Mouse (Mus musculus) mature B cell (primary cell): ENCODE results near the gene Gnat1.

Experiments used
- in situ Hi-C: fragments of 300-500 bp; cut with MboI; formaldehyde crosslinking; loops from 2 replicates; pipeline ENCODE4 v1.14.3; 2019

The Gnat1 gene

GRCm38 (mm10) chr9:107676302-107676701 lies 3.2 kb downstream of the Gnat1 start:
- in situ Hi-C loops = loop anchor here (25.0 kb wide), 1 partner anchor 314 kb away; no protein-coding TSS in a partner anchor

DNA sequence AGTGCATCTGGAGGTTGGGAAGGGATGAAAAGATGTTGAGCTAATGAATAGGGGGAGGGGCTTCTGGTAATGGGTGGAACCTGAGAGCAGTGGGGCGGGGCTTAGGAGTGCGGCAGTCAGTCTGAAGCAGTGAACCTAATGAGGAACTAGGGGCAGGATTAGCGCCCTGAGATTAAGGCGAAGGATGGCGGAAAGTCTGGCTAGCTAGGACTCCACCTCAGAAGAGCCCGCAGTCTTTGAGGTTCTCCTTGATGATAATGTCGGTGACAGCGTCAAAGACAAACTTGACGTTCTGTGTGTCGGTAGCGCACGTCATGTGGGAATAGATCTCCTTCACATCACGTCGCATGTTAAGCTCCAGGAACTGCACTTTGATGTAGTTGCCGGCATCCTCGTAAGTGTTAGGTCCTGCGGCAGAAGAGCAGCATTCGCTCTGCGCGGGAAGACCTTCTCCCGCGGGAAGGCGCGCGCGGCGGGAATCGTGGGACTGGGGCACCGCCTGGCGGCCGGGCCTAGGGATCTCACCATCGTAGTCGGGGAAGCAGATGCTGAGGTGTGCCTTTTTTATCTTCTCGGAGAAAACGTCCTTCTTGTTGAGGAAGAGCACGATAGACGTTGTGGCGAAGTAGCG lies 3.7 kb downstream of the Gnat1 start:
- in situ Hi-C loops = loop anchor here (25.0 kb wide), 1 partner anchor 313 kb away; no protein-coding TSS in a partner anchor

- in situ Hi-C loops = loop anchor here (25.0 kb wide), 1 partner anchor 313 kb away; no protein-coding TSS in a partner anchor
These were observed 4.7 kb downstream of the Gnat1 start for GRCm38 (mm10) chr9:107674609-107675429.

GRCm38 (mm10) chr9:107670259-107670658 lies 9.3 kb downstream of the Gnat1 start:
- in situ Hi-C loops = no loop called here

DNA sequence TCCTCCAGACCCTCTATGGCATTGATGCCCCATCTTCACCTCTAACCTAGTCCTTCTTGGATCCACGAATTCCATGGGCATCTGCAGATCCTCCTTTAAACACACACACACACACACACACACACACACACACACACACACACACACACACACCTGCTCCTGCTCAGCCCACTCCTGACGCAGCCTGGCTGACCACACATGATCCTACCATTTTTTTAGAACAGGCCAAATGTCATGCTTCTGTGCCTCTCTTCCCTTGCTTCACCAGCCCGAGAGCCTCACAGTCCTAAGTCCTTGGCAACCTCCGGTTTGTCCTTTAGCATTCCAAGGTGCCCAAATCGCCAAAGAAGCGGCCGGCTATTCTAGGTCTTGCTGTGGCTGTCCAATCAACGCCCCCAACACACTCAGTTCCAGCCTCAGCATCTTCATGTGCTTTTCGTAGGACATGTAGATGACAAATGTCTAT lies 10.0 kb downstream of the Gnat1 start, which contains the start of gene Slc38a3:
Gene Slc38a3, minus strand, starts transcription at position 51 of the 466 bp plus-strand sequence.
- in situ Hi-C loops = no loop called here

- in situ Hi-C loops = no loop called here
These were observed 10.6 kb downstream of the Gnat1 start for GRCm38 (mm10) chr9:107668916-107669315.

DNA sequence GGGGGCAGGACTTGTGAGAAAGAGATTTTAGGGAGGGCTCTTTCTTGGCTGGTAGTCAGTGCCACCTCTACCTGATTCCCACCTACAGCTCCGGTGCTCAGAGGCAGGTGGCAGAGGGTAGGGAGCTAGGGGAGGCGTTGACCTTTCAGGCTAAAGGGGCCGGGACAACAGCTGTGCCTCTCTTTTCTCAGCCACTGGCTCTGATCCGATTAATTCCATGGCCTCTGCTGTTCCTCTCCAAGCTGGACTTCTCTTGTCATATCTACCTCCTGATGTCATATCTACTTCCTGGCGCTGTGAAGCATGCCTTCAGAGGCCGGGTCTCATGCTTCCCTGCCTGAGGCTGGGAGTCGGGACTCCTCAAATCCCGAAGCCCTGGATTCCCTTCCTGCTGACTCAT lies 11.5 kb downstream of the Gnat1 start:
- in situ Hi-C loops = no loop called here

DNA sequence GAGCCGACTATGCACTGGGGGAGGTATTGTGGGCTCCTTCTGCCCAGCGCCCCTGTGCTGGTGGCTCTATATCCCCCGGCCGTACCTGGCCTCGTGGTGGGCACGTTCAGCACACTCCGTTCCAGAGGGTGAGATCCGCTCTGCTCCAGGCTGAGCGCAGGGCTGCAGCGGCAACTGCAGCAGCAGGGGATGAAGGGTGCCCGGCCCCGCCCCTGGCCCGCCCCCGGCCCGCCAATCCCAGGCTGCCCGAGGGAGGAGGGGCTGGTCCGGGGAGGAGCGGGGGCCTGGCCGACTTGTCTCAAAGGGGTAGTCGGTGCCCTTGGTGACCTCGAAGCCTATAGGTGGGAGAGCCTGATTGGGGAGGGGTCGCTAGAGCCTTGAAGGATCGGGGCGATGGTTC lies 12.3 kb downstream of the Gnat1 start:
- in situ Hi-C loops = no loop called here

GRCm38 (mm10) chr9:107666751-107667205 lies 12.7 kb downstream of the Gnat1 start:
- in situ Hi-C loops = no loop called here

DNA sequence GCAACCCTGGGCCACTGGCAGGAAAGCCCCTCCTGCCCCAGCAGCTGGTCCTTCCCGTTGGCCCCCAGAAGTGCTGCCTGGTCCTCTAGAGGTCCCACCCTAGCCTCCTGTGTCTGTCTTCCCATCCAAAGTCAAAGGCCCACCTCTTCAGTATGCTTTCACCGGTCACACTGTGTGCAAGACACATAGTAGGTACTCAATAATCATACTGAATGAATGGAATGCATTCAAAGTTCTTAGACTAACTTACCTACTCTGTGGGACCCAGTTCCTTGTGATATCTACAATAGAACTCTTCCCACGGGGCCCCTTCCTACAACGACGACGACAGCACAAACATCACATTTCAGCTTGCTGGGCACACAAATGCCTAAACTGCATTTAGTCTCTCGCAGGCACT lies 14.2 kb downstream of the Gnat1 start:
- in situ Hi-C loops = no loop called here

DNA sequence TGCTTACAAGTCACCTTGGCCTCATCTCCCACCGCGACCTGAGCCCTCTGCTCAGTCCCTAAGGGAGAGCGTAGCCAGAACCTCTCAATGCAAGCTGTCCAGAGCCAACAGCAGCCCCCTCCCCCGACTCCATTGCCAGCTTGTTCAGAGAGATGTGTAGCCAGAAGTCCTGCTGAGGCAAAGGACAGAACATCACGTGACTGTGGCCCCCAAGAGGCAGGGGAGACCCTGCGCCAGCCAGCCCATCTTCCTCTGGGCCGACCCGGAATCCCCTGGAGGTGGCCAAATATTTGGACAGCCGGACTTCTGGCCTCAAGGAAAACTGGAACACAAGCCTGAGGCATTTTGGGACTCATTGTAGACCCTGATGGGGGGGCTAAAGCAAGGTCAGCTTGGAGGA lies 16.0 kb downstream of the Gnat1 start:
- in situ Hi-C loops = no loop called here

- in situ Hi-C loops = no loop called here
These were observed 17.2 kb downstream of the Gnat1 start for GRCm38 (mm10) chr9:107662342-107662741.

DNA sequence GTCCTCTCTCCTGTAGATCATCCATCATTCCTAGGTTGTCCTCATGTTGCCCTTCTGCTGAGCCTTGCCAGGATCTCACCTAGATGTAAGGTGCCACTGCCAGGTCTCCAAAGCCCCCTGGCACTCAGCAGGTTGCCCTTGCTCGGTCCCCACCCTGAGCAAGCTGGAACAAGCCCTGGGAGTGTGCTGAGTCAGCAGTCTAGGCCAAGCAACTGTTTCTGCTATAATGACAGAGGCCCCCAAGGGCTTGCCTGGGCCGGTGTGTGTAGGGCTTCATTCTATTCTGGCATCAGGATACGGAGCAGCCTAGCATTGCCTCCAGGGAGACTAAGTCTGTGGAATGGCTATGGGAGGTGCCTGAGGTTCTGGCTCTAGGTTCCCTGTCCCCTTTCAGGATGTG lies 18.7 kb downstream of the Gnat1 start:
- in situ Hi-C loops = no loop called here

GRCm38 (mm10) chr9:107659961-107660360 lies 19.6 kb downstream of the Gnat1 start:
- in situ Hi-C loops = no loop called here

- in situ Hi-C loops = no loop called here
These were observed 20.0 kb downstream of the Gnat1 start for GRCm38 (mm10) chr9:107659551-107659950.

- in situ Hi-C loops = no loop called here
These were observed 21.4 kb downstream of the Gnat1 start for GRCm38 (mm10) chr9:107658096-107658495.

GRCm38 (mm10) chr9:107657144-107657543 lies 22.4 kb downstream of the Gnat1 start:
- in situ Hi-C loops = no loop called here

- in situ Hi-C loops = no loop called here
These were observed 24.9 kb downstream of the Gnat1 start for GRCm38 (mm10) chr9:107654585-107654984.

GRCm38 (mm10) chr9:107653474-107653873 lies 26.0 kb downstream of the Gnat1 start:
- in situ Hi-C loops = no loop called here

GRCm38 (mm10) chr9:107650708-107651481 lies 28.6 kb downstream of the Gnat1 start:
- in situ Hi-C loops = no loop called here

DNA sequence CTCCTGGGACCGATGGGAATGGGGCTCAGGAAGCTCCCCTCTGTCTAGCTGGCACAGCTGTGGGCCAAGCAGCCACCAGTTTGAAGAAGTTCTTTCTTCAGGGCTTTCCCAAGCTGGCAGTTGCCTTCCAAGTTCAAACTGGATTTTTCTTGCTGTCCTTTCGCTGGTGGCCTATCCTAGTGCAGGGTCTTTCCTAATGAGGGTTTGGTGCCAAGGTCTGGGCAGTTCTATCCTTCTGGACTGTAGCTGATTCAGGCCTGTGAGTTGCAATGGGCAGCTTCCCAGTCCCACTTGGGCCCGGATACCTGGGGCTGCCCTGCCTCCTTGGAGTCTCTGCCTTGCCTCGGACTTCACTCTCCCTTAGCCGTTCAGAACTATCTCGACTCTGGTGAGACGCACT lies 29.3 kb downstream of the Gnat1 start:
- in situ Hi-C loops = no loop called here

GRCm38 (mm10) chr9:107648767-107649166 lies 30.7 kb downstream of the Gnat1 start:
- in situ Hi-C loops = no loop called here
